Mouse (Mus musculus) Patski (cell line): ENCODE data around the gene Dab1. TPM values are rescaled to one million over a fixed set of nuclear protein-coding genes. Genes with fewer than 3 reads are reported as not detected.

Experiments used
- ATAC-seq: fragments of 100-300 bp; one replicate; pipeline ENCODE4 v1.8.0; 2021
- CTCF ChIA-PET: fragments of 350-600 bp; sonication (Branson Sonifier 250); formaldehyde crosslinking; loops from one replicate; lab custom pipeline; 2022; ENCODE audit warnings: inconsistent platforms; lab: Charles Lee
- POLR2A ChIA-PET: fragments of 350-600 bp; sonication (Branson Sonifier 250); formaldehyde crosslinking; loops from one replicate; lab custom pipeline; 2022; ENCODE audit warnings: antibody characterized with exemption, inconsistent platforms; lab: Charles Lee
- DNase-seq: peaks from one replicate; pipeline ENCODE4 v3.0.0-alpha.2; 2011; ENCODE audit warnings: low read depth, low spot score
- H3K27me3 ChIP-seq: fragments of 371-371 bp; one replicate; pipeline ENCODE4 v1.5.1; 2021
- CTCF ChIP-seq: fragments of 100-300 bp; IDR thresholded peaks from one replicate; pipeline ENCODE4 v1.5.1; 2021
- in situ Hi-C: fragments of 300-500 bp; cut with MboI; formaldehyde crosslinking; loops from 3 replicates; pipeline ENCODE4 v1.11.1; 2018; ENCODE audit warnings: low pct_unique_long_range_greater_than_20kb, mixed read lengths
- polyA plus RNA-seq: library from polyadenylated mRNA; unstranded; gene quantifications from one replicate; pipeline ENCODE4 v1.2.3, GENCODE M21; 2021

Gene Dab1
- polyA plus RNA-seq, 1 experiment from 2014 or later, result 0.08 TPM

- ChIA-PET CTCF (interaction anchor here (2.1 kb wide), 1 partner anchor 15 kb away, joined by 10 read pairs; no protein-coding TSS in a partner anchor), POLR2A (no interaction called here)
- peaks cover 6% of the 10 kb centered on the region for H3K27me3 ChIP-seq
- DNase-seq (no peak), ATAC-seq (no peak)
- TF ChIP-seq CTCF, result no peak
- in situ Hi-C loops, result no loop called here
These were observed 910.9 kb downstream of the Dab1 start for GRCm38 (mm10) chr4:104529905-104530646.

GRCm38 (mm10) chr4:104532846-104533245 is 913.7 kb downstream of the Dab1 start:
- POLR2A ChIA-PET, result no interaction called here
- DNase-seq (no peak), ATAC-seq (no peak)
- peaks cover 6% of the 10 kb centered on the region for H3K27me3 ChIP-seq
- CTCF ChIA-PET, result interaction anchor here (0.8 to 1.5 kb wide), 3 partner anchors 15 to 48 kb away, joined by 3 to 4 read pairs (median 3); no protein-coding TSS in a partner anchor
- TF ChIP-seq CTCF, result no peak
- in situ Hi-C loops, result no loop called here

GRCm38 (mm10) chr4:104538420-104538819 is 919.3 kb downstream of the Dab1 start:
- POLR2A ChIA-PET, result no interaction called here
- ATAC-seq, result no peak
- no peaks in the 10 kb centered on the region for H3K27me3 ChIP-seq
- in situ Hi-C loops, result no loop called here
- CTCF ChIA-PET, result interaction anchor here (1.1 to 2.0 kb wide), 2 partner anchors 11 to 12 kb away, joined by 4 to 8 read pairs; no protein-coding TSS in a partner anchor
- no peak for TF ChIP-seq CTCF
- no peak for DNase-seq

GRCm38 (mm10) chr4:104539047-104539446 is 919.9 kb downstream of the Dab1 start:
- ChIA-PET POLR2A (no interaction called here), CTCF (interaction anchor here (1.1 to 2.0 kb wide), 2 partner anchors 10 to 13 kb away, joined by 4 to 8 read pairs; no protein-coding TSS in a partner anchor)
- no peak for ATAC-seq
- in situ Hi-C loops, result no loop called here
- H3K27me3 ChIP-seq, result no peaks in the 10 kb centered on the region
- peak; percentile 76 for TF ChIP-seq CTCF
- DNase-seq, result no peak

- ChIA-PET CTCF (interaction anchor here (1.5 kb wide), 1 partner anchor 14 kb away, joined by 3 read pairs; no protein-coding TSS in a partner anchor), POLR2A (no interaction called here)
- no peaks in the 10 kb centered on the region for H3K27me3 ChIP-seq
- in situ Hi-C loops, result no loop called here
- DNase-seq, result no peak
- ATAC-seq, result no peak
- no peak for TF ChIP-seq CTCF
These were observed 927.9 kb downstream of the Dab1 start for GRCm38 (mm10) chr4:104547091-104547490.

GRCm38 (mm10) chr4:104548287-104548686 is 929.1 kb downstream of the Dab1 start:
- CTCF ChIA-PET, result interaction anchor here (1.5 to 1.8 kb wide), 2 partner anchors 9 to 15 kb away, joined by 3 to 8 read pairs; no protein-coding TSS in a partner anchor
- H3K27me3 ChIP-seq, result no peaks in the 10 kb centered on the region
- TF ChIP-seq CTCF, result no peak
- ATAC-seq (no peak), DNase-seq (no peak)
- POLR2A ChIA-PET, result no interaction called here
- in situ Hi-C loops, result no loop called here

GRCm38 (mm10) chr4:104550581-104551205 is 931.5 kb downstream of the Dab1 start:
- in situ Hi-C loops, result no loop called here
- no peak for TF ChIP-seq CTCF
- no peaks in the 10 kb centered on the region for H3K27me3 ChIP-seq
- DNase-seq (no peak), ATAC-seq (no peak)
- POLR2A ChIA-PET, result no interaction called here
- CTCF ChIA-PET, result interaction anchor here (1.0 kb wide), 1 partner anchor 9 kb away, joined by 3 read pairs; no protein-coding TSS in a partner anchor

- no peak for ATAC-seq
- ChIA-PET CTCF (interaction anchor here (0.9 to 1.0 kb wide), 2 partner anchors 10 to 13 kb away, joined by 3 read pairs; no protein-coding TSS in a partner anchor), POLR2A (no interaction called here)
- H3K27me3 ChIP-seq, result no peaks in the 10 kb centered on the region
- in situ Hi-C loops, result no loop called here
- no peak for DNase-seq
- TF ChIP-seq CTCF, result no peak
These were observed 932.4 kb downstream of the Dab1 start for GRCm38 (mm10) chr4:104551390-104552070.

GRCm38 (mm10) chr4:104555408-104555807 is 936.2 kb downstream of the Dab1 start:
- DNase-seq (peak; percentile 83), ATAC-seq (peak; percentile 98)
- no peak for TF ChIP-seq CTCF
- in situ Hi-C loops, result no loop called here
- no peaks in the 10 kb centered on the region for H3K27me3 ChIP-seq
- POLR2A ChIA-PET, result no interaction called here
- CTCF ChIA-PET, result no interaction called here

GRCm38 (mm10) chr4:104563512-104563911 is 944.4 kb downstream of the Dab1 start:
- in situ Hi-C loops, result no loop called here
- CTCF ChIA-PET, result interaction anchor here (0.9 kb wide), 1 partner anchor 12 kb away, joined by 3 read pairs; no protein-coding TSS in a partner anchor
- POLR2A ChIA-PET, result no interaction called here
- DNase-seq (no peak), ATAC-seq (no peak)
- H3K27me3 ChIP-seq, result no peaks in the 10 kb centered on the region
- no peak for TF ChIP-seq CTCF
